Mouse (Mus musculus) testis, adult 10 weeks (tissue): ENCODE results near the gene Mlxipl. TPM values are rescaled to one million over a fixed set of nuclear protein-coding genes. Genes with fewer than 3 reads are reported as not detected.

Source experiments
- polyA plus RNA-seq: library from polyadenylated mRNA; stranded (reverse); fragments of 350-450 nt; fragmentation: Illumina TruSeq; extraction: RNeasy Lipid Tissue Mini Kit (QIAGEN cat#74804); gene quantifications from one replicate; pipeline ENCODE4 v1.2.3, GENCODE M21; 2014; ENCODE audit warnings: low read depth, low replicate concordance

Mlxipl gene
- polyA plus RNA-seq: 1.1 TPM

GRCm38 (mm10) chr5:135089653-135090052 lies at the start of gene Mlxipl:
Mlxipl (plus strand) TSS chr5:135089890.

DNA sequence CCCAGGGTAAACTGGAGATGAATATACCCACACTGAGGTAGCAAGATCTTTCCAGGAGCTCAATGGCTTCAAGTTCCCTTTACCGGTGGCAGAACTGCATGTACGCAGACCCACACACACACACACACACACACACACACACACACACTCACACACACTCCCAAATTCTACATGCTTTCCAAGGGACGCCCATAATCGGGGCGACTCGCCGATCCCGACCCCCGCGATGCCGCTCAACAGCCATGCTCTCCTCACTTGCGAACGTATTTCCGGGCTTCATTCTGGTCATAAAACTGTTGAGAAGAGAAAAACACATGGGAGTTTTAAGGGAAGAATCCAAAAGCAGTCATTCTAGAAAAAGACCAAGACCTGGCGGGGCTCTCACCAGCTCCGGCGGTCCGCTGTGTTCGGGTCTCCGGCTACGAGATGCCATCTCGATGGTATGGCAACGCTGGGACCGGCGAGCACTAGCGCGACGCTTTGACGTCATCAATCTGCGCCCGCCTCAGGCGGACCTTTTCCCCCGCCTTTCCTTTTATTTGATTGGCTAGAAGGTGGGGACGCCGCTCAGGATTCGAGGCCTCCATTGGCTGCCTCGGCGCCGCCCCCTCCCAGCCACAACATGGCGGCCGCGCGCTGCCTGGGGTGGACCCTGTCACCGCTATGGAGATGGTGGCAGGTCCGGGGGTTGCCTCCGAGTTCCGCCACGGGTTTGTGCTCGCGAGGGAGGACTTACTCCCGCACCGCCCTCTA lies 25.9 kb upstream of the Mlxipl start, which contains the start of gene Dnajc30:
Gene Dnajc30 (plus strand): TSS at position 574 of the 753 bp plus-strand sequence.

DNA sequence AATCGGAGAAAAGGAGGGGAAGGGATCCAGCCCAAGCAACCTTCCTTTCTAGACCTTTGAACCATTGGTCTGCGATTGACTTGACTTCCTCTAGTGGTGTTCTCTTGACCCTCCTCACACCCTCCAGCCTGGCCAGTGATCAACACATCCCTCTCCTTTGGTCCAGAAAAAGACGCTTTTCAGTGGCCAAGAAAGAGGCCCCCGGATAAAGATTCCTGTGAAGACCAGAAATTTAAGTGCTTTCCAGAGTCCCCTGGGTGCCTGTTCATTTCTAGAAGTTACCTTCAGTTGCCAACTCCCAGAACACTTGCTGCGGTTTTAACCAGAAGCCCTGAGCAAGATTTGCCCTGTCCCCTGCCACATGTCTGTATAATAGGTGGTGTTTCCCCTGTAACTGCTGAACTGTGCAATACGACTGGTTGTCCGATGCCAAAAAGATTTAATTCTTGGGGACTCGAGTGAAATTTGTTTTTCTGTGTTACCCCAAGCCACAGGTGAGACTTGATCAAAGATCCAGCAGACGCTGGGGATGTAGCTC lies 24.7 kb upstream of the Mlxipl start, which contains the start of gene Bud23:
Gene Bud23 (minus strand): TSS at position 51 of the 538 bp plus-strand sequence.

GRCm38 (mm10) chr5:135077564-135078481 lies 11.9 kb upstream of the Mlxipl start, which contains the start of gene Vps37d:
Vps37d (minus strand) TSS chr5:135078266.

DNA sequence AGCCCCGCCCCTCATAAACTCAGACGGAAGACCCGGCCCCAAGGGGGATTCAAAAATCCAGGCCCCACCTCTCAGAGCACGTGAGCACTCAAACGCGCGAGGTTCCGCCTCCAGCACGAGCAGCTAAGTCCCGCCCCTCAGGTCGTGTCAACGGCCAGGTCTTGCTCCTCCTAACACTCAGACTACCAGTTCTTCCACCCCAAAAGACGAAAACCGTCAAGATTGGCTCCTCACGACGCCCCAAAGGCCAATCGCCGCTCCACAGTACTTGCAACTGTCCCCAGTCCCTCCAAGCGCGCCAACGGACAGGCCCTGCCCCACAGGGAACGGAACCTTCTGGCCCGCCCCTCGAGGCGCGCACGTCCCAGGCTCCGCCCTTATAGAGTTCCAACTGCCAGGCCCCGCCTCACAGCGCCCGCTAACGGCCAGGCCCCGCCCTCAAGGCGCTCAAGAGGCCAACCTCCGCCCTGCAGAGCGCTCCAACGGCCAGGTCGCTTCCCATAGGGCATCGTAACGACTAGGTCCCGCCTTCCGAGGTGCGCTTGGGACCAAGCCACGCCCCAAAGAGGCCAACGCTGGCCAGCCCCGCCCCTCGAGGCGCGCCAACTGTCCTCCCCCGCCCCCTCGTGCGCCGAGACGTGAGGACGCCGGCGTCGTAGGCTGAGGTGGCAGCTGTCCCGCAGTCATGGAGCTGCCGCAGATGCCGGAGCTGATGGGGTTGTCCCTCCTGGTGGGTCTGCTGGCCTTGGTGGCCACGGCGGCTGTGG lies 59.5 kb downstream of the Mlxipl start, which contains the start of gene Tbl2:
Gene Tbl2 (plus strand): TSS at position 605 of the 767 bp plus-strand sequence.

DNA sequence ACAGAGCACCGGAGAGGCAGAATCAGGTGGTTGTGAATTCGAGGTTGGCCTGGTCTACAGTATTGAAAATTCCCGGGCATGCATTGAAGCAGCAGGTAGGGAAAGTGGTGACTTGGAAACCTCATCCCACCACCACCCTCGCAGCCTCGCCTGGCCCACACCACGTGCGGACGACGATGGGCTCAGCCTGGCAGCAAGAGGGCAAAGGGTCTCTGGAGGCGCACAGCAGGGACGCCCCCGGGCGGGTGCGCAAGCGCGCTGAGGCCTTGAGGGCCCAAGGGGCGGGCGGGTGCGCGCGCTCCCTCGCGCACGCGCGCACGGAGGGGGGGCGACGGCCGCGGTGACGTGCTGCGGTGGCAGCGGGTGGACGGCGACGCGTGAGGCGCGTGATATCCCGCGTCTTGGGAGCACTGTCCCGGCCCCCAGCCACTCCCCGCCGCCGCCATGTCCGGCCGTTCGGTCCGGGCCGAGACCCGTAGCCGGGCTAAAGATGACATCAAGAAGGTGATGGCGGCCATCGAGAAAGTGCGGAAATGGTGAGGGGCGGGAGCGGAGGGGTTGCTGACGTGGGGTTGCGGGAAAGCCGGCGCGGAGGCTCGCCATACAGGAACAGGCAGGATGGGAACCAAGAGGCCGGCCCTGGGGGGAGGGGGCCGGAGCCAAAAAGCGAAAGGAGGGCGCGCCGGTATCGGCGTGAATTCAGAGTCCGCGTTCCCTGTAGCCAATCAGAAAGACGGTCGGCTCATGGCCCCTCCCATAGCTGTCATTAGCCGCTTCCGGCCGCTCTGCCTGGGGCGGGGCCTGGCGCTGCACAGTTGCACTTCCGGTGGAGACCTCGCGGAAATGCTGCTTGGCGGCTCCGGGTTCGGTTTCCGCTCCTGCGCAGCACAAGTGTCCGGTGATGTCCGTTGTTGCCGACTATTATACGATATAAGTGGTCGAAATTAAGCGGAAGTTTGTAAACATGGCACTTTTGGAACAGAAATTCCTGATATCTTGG lies 78.7 kb downstream of the Mlxipl start, which contains the start of gene Bcl7b:
Gene Bcl7b (plus strand): TSS at position 221 of the 1,000 bp plus-strand sequence.

GRCm38 (mm10) chr5:135186621-135187348 lies 97.1 kb downstream of the Mlxipl start, which contains the start of gene Baz1b:
Baz1b (plus strand) TSS chr5:135187264.

Other genes with a start within 250 kb of the Mlxipl start
- 0.52 TPM for gene Tmem270, start 183.2 kb upstream of the Mlxipl start, polyA plus RNA-seq
- gene Cldn13, start 174.4 kb upstream of the Mlxipl start, polyA plus RNA-seq: 3.1 TPM
- gene Mettl27, start 157.5 kb upstream of the Mlxipl start, polyA plus RNA-seq: 4.6 TPM
- gene Cldn4, start 143.0 kb upstream of the Mlxipl start, polyA plus RNA-seq: not detected
- gene Cldn3, start 103.7 kb upstream of the Mlxipl start, polyA plus RNA-seq: not detected
- 7.4 TPM for gene Abhd11, start 80.7 kb upstream of the Mlxipl start, polyA plus RNA-seq
- gene Stx1a, start 66.4 kb upstream of the Mlxipl start, polyA plus RNA-seq: not detected
- gene Dnajc30, start 25.7 kb upstream of the Mlxipl start, polyA plus RNA-seq: 10.2 TPM
- 9.1 TPM for gene Bud23, start 24.9 kb upstream of the Mlxipl start, polyA plus RNA-seq
- gene Vps37d, start 11.6 kb upstream of the Mlxipl start, polyA plus RNA-seq: not detected
- gene Tbl2, start 59.8 kb downstream of the Mlxipl start, polyA plus RNA-seq: 12.1 TPM
- 13.1 TPM for gene Bcl7b, start 78.4 kb downstream of the Mlxipl start, polyA plus RNA-seq
- 17.9 TPM for gene Baz1b, start 97.4 kb downstream of the Mlxipl start, polyA plus RNA-seq
- gene Fzd9, start 161.3 kb downstream of the Mlxipl start, polyA plus RNA-seq: 0.08 TPM